Mouse (Mus musculus): ENCODE measurements around the gene Klhl29. TPM values are rescaled to one million over a fixed set of nuclear protein-coding genes. Genes with fewer than 3 reads are reported as not detected.
A peak's percentile ranks its signal among the peaks of the same experiment; 100 is the strongest.

Gene Klhl29
- polyA plus RNA-seq, 1 experiment = 1.1 TPM

DNA sequence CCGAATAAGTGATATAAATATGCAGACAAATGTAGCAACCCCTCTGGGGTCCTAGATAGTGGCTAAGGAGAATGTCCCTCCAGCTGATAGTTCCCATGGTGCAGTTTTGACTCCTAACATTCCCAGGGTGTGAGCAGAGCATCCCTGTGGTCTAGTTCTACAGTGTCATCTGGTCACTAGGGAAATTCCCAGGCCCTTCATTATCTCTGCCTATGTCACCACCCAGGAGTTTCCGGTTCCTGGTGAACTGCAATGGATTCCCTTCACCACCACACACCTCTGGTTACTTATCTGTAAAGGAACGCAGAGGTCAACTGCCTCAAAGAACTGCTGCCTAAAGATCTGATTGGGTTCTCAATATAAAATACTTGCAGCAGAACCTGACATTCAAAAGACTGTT is 54.5 kb downstream of the Klhl29 start:
- H3K27ac ChIP-seq (ENCODE audit: control insufficient read depth, insufficient read depth, low read depth, low read length) = no peak overlapping the region
- no peak overlapping the region for H3K4me3 ChIP-seq (ENCODE audit: control insufficient read depth, low read depth, low read length)
- no peaks in the 10 kb centered on the region for H3K27me3 ChIP-seq (ENCODE audit: control insufficient read depth, insufficient read depth, low read length)
- no peaks in the 10 kb centered on the region for H3K36me3 ChIP-seq (ENCODE audit: control insufficient read depth, insufficient read depth, low read length)
- no peaks in the 10 kb centered on the region for H3K4me1 ChIP-seq (ENCODE audit: control insufficient read depth, insufficient read depth, low read length)
- TF ChIP-seq POLR2A (IDR thresholded peaks at IDR 0.05; ENCODE audit: control insufficient read depth, low read depth, low read length) (no peak), CTCF (IDR thresholded peaks at IDR 0.05; ENCODE audit: control insufficient read depth, insufficient read depth, insufficient replicate concordance, low read depth, low read length) (no peak)

DNA sequence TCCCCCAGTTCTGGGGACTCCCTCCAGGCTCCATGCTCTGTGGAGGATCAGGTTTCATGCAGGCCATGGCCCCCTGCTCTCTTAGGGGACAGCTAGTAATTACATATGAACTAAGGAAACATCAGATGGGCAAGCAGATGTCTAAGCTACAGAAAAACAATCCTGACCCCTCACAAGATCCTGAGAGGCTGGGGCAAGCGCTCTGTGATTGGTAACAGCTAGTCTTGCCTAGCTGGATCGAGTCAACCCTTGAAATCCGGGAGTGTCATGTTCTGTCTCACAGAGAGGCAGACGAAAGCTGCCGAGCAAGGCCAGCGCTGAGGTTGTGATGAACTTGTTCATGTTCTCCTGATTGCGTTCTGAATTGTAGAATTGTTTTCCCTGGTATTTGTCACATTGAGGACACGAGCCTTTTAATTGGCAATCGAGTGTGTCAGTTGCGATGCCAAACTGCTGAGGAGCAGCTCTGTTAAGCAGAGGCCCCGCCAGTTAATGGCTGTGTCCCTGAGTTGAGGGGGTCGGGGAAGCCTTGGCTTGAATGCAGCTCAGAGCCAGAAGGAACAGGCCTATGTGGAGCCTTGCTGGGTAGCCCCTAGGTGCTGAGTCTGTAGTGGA is 56.0 kb downstream of the Klhl29 start:
- TF ChIP-seq CTCF (IDR thresholded peaks at IDR 0.05; ENCODE audit: control insufficient read depth, insufficient read depth, insufficient replicate concordance, low read depth, low read length) (no peak), POLR2A (IDR thresholded peaks at IDR 0.05; ENCODE audit: control insufficient read depth, low read depth, low read length) (no peak)
- no peak overlapping the region for H3K27ac ChIP-seq (ENCODE audit: control insufficient read depth, insufficient read depth, low read depth, low read length)

DNA sequence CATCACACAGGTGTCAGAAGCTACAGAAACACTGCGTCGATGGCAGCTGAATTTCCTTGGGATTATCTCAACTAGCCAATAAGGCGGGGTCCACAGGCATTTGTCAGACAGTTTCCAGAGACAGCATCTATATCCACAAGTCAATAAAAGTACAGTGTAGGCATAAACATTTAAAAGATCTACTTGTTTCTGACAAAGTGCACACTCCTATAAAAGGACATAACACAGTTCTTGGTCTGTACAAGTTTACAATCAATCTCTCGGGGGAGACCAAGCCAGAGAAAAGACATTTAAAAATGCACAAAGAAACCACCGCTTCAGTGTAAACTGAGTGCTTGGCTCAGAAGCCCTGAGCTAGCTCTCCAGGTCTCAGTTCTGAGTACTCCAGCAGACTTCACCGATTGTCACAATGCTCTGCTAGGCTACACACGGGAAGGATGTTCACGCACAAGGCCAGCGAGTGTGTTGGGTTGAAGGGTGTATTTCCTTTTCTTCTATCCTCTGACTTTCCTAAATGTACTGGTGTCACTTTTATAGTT is 59.4 kb downstream of the Klhl29 start:
- H3K36me3 ChIP-seq (ENCODE audit: control insufficient read depth, insufficient read depth, low read length) = no peaks in the 10 kb centered on the region
- no peaks in the 10 kb centered on the region for H3K27me3 ChIP-seq (ENCODE audit: control insufficient read depth, insufficient read depth, low read length)
- no peaks in the 10 kb centered on the region for H3K4me1 ChIP-seq (ENCODE audit: control insufficient read depth, insufficient read depth, low read length)
- TF ChIP-seq POLR2A (IDR thresholded peaks at IDR 0.05; ENCODE audit: control insufficient read depth, low read depth, low read length) = no peak
- no peak overlapping the region for H3K27ac ChIP-seq (ENCODE audit: control insufficient read depth, insufficient read depth, low read depth, low read length)
- H3K4me3 ChIP-seq (ENCODE audit: control insufficient read depth, low read depth, low read length) = no peak overlapping the region

More for the DNA sequence above, 56.0 kb downstream of the Klhl29 start:
- H3K4me1 ChIP-seq (ENCODE audit: control insufficient read depth, insufficient read depth, low read length) = no peaks in the 10 kb centered on the region
- no peaks in the 10 kb centered on the region for H3K36me3 ChIP-seq (ENCODE audit: control insufficient read depth, insufficient read depth, low read length)
- H3K27me3 ChIP-seq (ENCODE audit: control insufficient read depth, insufficient read depth, low read length) = no peaks in the 10 kb centered on the region
- H3K4me3 ChIP-seq (ENCODE audit: control insufficient read depth, low read depth, low read length) = no peak overlapping the region

DNA sequence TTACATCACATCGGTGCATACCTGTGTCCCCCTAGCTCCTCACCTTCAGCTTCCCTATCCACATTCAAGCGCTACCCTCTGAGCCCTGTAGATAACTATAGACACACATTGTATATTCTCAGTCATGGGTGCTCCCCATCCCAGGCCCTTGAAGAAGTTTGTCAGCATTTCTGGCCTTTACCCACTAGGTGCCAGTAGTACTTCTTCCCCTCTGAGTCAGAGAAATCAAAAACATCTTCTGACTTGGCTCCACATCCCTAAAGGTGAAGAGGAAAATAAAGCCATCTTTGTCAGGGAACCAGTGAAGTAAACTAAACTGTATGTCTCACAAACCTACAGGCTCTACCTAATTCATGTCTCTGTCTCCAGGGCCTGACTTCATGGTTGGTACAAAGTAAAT is 67.6 kb downstream of the Klhl29 start:
- no peaks in the 10 kb centered on the region for H3K36me3 ChIP-seq (ENCODE audit: control insufficient read depth, insufficient read depth, low read length)
- H3K4me1 ChIP-seq (ENCODE audit: control insufficient read depth, insufficient read depth, low read length) = no peaks in the 10 kb centered on the region
- H3K27ac ChIP-seq (ENCODE audit: control insufficient read depth, insufficient read depth, low read depth, low read length) = no peak overlapping the region
- TF ChIP-seq CTCF (IDR thresholded peaks at IDR 0.05; ENCODE audit: control insufficient read depth, insufficient read depth, insufficient replicate concordance, low read depth, low read length) (no peak), POLR2A (IDR thresholded peaks at IDR 0.05; ENCODE audit: control insufficient read depth, low read depth, low read length) (no peak)
- H3K4me3 ChIP-seq (ENCODE audit: control insufficient read depth, low read depth, low read length) = no peak overlapping the region
- H3K27me3 ChIP-seq (ENCODE audit: control insufficient read depth, insufficient read depth, low read length) = no peaks in the 10 kb centered on the region

DNA sequence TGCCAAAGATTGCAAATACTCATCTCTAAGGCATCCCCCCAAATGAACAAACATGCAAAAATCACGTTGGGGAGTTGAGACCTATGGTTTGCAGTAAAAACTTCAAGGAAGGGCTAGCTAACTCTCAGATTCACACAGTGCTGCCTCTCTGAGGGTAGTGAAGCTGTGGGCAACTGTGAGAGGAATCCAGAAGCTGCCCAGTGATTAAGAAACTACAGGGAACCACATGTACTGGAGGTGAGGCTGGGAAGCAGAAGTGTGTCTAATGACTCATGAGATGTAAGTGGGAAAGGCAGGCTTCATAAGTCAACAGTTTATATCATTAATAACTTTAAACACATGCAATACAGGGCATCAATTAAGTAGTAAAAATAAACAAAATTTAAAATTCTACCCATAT is 70.0 kb downstream of the Klhl29 start:
- TF ChIP-seq CTCF (IDR thresholded peaks at IDR 0.05; ENCODE audit: control insufficient read depth, insufficient read depth, insufficient replicate concordance, low read depth, low read length) (no peak), POLR2A (IDR thresholded peaks at IDR 0.05; ENCODE audit: control insufficient read depth, low read depth, low read length) (no peak)
- H3K4me3 ChIP-seq (ENCODE audit: control insufficient read depth, low read depth, low read length) = no peak overlapping the region
- H3K4me1 ChIP-seq (ENCODE audit: control insufficient read depth, insufficient read depth, low read length) = no peaks in the 10 kb centered on the region
- no peaks in the 10 kb centered on the region for H3K27me3 ChIP-seq (ENCODE audit: control insufficient read depth, insufficient read depth, low read length)
- no peak overlapping the region for H3K27ac ChIP-seq (ENCODE audit: control insufficient read depth, insufficient read depth, low read depth, low read length)
- H3K36me3 ChIP-seq (ENCODE audit: control insufficient read depth, insufficient read depth, low read length) = no peaks in the 10 kb centered on the region

DNA sequence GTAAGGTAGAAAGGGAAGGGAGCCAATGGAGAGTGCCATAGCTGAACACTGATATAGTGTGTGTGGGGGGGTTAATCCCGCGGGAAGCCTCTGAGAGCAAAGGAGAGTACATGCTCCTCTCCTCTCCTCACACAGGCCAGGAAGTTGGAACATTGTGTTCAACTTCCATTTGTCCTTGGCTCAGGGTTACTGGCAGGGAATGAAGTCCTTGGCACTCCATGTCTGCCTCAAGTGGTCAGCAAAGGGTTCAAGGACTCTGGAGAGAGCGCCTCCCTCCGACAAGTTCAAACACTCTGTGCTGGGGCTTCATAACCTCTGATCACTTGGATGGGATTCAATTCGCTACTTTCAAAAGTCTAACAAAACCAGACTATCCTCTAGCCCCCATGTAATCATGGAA is 71.6 kb downstream of the Klhl29 start:
- no peaks in the 10 kb centered on the region for H3K27me3 ChIP-seq (ENCODE audit: control insufficient read depth, insufficient read depth, low read length)
- peak overlapping the region; percentile 23 for H3K27ac ChIP-seq (ENCODE audit: control insufficient read depth, insufficient read depth, low read depth, low read length)
- TF ChIP-seq CTCF (IDR thresholded peaks at IDR 0.05; ENCODE audit: control insufficient read depth, insufficient read depth, insufficient replicate concordance, low read depth, low read length) (no peak; the same call in 1 of the 2 replicates), POLR2A (IDR thresholded peaks at IDR 0.05; ENCODE audit: control insufficient read depth, low read depth, low read length) (no peak)
- H3K4me3 ChIP-seq (ENCODE audit: control insufficient read depth, low read depth, low read length) = no peak overlapping the region
- H3K4me1 ChIP-seq (ENCODE audit: control insufficient read depth, insufficient read depth, low read length) = no peaks in the 10 kb centered on the region
- no peaks in the 10 kb centered on the region for H3K36me3 ChIP-seq (ENCODE audit: control insufficient read depth, insufficient read depth, low read length)

DNA sequence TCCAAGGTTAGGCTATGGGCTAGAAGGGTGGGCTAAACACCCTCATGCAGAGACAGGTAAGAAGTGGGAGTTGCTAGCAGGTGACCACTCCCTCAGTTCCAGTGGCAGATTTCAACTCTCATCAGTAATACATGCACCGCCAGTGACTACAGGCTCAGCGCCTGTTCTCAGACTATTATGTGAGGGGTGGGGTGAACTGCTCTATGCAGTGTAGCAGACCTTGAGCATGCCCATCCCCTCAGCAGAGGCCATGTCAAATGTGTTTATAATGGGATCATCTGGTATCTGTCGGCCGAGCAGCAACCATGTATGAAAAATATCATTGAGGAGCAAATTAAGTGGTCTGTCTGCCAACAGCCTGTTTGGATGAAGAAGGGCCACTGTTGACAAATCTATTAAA is 72.4 kb downstream of the Klhl29 start:
- H3K36me3 ChIP-seq (ENCODE audit: control insufficient read depth, insufficient read depth, low read length) = no peaks in the 10 kb centered on the region
- H3K4me3 ChIP-seq (ENCODE audit: control insufficient read depth, low read depth, low read length) = no peak overlapping the region
- H3K27ac ChIP-seq (ENCODE audit: control insufficient read depth, insufficient read depth, low read depth, low read length) = no peak overlapping the region
- no peaks in the 10 kb centered on the region for H3K4me1 ChIP-seq (ENCODE audit: control insufficient read depth, insufficient read depth, low read length)
- no peaks in the 10 kb centered on the region for H3K27me3 ChIP-seq (ENCODE audit: control insufficient read depth, insufficient read depth, low read length)
- TF ChIP-seq POLR2A (IDR thresholded peaks at IDR 0.05; ENCODE audit: control insufficient read depth, low read depth, low read length) (no peak), CTCF (IDR thresholded peaks at IDR 0.05; ENCODE audit: control insufficient read depth, insufficient read depth, insufficient replicate concordance, low read depth, low read length) (no peak)

Data from testis, adult 2 months (tissue).